Mouse (Mus musculus) A20 (cell line): ENCODE measurements around the gene Olfr1260.

Source experiments
- DNase-seq: peaks from one replicate; pipeline ENCODE4 v3.0.0-alpha.2; 2011; ENCODE audit warnings: low read depth, low spot score

Gene Olfr1260

DNA sequence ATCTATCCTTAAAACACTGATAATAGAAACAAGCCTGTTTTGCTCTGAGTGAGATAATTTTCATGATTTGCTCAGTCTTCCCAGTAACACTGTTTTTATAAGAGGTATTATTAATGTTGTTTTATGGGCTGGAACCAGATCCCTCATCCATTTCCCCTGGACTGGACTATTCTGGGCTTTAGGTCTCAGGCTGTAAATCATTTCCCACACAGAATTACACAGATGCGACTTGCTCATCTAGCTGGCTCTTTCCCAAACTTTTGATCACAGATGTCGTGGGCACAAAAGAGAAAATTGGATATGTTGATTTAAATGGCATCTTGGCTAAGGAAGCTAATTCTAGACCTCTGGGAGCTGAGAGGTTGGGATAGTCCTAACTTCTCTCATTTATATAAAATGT, at the start of gene Olfr1260:
Olfr1260 (plus strand) TSS at position 157 of the 400 bp plus-strand sequence.
- no peak for DNase-seq

- no peak for DNase-seq
Measured at GRCm38 (mm10) chr2:89927009-89927408, 47.1 kb upstream of the Olfr1260 start, which contains the start of gene Olfr1258. Olfr1258 (plus strand) TSS chr2:89927309.

GRCm38 (mm10) chr2:89948564-89948963, 25.6 kb upstream of the Olfr1260 start, which contains the start of gene Olfr1259:
Olfr1259 (minus strand) TSS chr2:89948664.
- no peak for DNase-seq

DNA sequence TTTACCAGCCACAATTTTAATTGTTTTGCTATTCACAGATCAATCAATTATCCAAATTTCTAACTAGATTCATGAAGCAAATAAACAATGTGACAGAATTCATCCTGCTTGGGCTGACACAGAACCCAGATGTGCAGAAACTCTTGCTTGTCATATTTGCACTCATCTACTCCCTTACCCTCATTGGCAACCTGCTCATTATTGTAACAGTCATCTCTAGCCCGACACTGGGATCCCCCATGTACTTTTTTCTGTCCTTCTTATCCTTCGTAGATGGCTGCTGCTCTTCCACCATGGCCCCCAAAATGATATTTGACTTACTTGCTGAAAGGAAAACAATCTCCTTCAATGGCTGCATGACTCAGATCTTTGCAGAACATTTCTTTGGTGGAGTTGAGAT, 3.6 kb downstream of the Olfr1260 start:
- no peak for DNase-seq

DNA sequence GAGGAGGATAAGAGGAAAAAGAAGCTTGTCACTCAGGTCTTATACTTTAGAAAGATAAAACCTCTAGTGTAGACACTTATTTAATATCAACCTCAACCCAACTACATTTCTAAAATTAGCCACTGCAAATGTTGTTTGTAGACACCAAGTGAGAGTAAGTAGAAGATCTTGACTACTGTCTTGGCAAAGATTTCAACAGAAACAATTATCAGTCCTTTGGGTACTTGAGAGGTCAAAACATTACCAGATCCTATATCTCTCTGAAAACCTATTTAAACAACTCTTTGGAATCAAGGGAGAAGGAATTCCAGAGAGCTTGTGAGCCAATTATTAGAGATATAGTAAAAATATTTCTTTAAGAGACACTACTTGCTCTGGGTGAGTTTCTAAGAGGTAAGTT, 16.8 kb downstream of the Olfr1260 start, which contains the start of gene Olfr1261:
Olfr1261 (plus strand) TSS at position 301 of the 400 bp plus-strand sequence.
- no peak for DNase-seq

- no peak for DNase-seq
Measured at GRCm38 (mm10) chr2:89999845-90000244, 25.7 kb downstream of the Olfr1260 start, which contains the start of gene Olfr1262. Olfr1262 (plus strand) TSS chr2:90000145.

DNA sequence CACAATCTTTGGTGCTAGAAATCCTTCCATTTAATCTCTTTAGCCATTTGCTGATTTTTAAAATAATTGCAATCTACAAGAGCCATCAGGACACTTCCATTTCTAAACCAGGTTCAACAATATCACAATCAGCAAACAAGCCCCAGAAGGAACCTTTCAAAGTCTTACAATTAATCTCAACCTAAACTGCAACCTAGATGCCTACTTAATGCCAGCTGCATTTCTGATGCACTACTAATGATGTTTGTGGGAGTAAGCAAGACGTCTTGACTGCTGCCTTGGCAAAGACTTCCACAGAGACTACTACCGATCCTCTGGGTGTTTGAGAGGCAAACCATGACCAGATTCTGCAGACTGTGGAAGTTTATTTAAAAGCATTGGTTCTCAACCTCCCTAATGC, 37.7 kb downstream of the Olfr1260 start, which contains the start of gene Olfr1263:
Olfr1263 (plus strand) TSS at position 301 of the 400 bp plus-strand sequence.
- DNase-seq: no peak

DNA sequence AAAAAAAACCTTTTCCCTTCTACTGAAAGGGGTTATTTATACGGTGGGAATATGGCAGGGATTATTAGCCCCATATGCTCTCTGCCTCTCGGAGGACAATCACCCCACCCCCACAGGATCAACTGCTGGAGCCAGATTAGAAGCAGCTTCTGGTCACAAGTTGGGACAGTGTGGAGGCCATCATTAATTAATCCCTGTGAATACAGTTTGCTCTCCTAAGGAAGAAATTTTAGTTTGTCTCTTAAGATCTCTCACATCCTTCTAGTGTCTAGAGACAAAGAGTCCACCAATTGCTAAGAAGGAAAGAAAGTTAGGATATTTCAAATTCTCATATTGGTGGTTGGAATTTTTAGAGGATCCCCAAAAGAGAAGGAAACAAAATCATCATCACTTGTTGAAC, 51.3 kb downstream of the Olfr1260 start, which contains the start of gene Olfr1264:
Olfr1264 (minus strand) TSS at position 101 of the 400 bp plus-strand sequence.
- DNase-seq: no peak
